Mouse (Mus musculus): ENCODE measurements around the gene Sarnp. TPM values are rescaled to one million over a fixed set of nuclear protein-coding genes. Genes with fewer than 3 reads are reported as not detected.
A peak's percentile ranks its signal among the peaks of the same experiment; 100 is the strongest.

The Sarnp gene
- polyA plus RNA-seq, 3 experiments from 2014 or later: 195 to 238 (median 227) TPM

DNA sequence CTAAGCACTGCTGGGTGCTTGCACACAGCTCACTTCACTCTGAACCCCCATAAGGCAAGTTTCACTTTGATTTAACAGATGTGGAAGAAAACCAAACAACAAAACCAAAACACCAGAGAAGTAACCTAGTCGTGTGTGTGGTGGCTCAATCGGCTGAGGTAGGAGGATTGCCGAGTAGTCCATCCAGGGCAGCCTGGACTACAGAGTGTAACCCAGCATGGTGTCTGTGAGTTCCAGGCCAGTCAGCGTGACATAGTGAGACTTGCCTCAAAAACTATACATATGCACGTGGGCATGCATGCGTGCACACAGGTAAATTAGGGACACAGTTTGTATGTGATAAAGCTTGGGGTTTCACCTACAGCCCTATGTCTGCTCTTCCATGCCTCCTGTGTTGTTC is 100.3 kb downstream of the Sarnp start:
- ATAC-seq: no peak

DNA sequence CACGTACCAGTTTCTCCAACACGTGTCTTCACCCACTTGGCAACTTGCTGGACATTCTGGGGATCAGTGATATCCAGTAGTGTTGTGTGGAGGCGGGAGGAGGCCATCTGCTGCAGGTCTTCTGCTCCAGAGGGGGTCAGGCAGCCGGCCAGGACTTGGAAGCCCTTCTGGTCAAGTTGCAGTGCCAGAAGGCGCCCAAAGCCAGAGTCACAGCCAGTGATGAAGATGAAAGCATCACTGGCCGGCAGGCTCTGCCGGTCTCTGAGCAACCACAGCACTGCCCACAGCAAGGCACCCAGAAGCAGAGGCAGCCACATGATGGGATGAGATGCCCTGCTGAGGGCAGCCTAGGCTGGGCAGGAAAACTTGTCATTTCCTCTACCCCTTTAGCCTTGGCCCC is 101.1 kb downstream of the Sarnp start:
- no peak for ATAC-seq

DNA sequence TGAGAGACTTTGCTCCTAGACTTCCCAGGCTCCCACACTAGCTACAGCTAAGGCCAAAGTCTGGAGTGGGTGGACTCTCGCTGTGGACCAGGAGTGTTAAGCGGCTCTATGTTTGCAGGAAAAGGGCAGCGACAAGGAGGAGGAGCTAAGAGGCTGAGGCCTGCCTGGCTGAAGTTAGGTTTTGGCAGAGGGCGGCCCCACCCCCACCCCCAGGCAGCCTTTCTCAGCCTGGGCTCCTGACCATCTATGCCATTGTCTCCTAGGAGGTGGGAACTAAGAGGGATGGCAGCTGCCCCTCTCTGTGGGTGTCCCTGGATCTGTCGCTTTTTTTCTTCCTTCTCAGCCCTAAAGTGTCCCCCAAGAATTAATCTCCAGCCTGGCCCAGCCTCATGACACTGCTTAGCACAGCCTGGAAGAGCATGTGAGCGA is 102.1 kb downstream of the Sarnp start:
- ATAC-seq: no peak

DNA sequence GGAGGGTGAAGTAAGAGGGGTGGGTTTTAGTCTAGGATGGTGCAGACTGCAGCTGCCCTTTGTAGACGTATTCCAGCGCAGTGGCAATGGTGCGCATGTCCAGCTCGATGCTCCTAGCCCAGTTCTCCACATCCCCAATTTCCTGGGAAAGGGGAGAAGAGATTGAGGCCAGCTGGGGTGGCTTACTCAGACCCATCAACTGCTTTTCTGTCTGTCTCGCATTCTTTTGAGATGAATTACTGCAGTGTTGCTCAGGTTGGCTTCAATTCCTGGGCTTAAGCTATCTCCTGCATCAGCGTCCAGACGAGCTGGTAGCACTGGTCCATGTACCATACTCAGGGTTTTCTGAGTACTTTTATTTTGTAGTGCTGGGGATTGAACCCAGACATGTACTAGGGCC is 102.8 kb downstream of the Sarnp start:
- no peak for ATAC-seq

DNA sequence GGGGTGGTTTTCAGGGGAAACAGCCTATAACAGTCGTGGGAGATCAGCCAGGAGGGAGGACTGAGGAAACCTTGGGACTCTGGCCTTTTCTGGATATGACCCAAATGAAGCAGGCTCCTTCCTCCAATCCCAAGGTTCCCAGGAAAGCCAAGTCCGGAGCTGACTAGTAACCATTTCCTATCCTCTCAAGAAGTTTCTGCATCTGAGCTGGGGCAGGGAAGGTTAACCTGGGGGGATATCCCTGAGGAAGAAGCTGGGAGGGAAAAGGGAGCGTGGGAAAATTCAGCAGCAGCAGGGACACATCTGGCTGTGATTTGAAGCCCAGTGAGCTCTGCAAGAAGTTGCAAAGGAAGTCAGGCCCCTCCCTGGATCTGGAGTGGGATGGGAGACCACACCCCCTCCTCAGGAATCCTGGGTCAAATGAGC is 103.6 kb downstream of the Sarnp start:
- no peak for ATAC-seq

DNA sequence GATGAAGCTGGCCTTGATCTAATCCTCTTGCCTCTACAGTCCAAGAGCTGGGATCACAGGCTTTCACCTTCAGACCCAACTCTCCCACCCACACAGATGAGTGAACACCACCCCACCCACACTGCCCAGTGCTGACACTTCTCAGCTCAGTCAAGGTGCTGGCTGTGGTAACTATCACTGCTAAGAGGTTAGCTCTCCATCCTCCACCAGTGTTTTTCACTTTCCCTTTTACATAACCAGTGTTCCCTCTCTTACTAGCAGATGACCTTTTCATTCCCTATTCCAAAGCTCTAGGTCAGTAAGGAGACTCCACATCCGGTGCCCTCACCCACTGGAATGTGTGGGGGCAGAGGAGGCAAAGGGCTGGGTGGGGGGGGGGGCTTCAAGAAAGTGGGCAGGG is 104.1 kb downstream of the Sarnp start:
- ATAC-seq: no peak

DNA sequence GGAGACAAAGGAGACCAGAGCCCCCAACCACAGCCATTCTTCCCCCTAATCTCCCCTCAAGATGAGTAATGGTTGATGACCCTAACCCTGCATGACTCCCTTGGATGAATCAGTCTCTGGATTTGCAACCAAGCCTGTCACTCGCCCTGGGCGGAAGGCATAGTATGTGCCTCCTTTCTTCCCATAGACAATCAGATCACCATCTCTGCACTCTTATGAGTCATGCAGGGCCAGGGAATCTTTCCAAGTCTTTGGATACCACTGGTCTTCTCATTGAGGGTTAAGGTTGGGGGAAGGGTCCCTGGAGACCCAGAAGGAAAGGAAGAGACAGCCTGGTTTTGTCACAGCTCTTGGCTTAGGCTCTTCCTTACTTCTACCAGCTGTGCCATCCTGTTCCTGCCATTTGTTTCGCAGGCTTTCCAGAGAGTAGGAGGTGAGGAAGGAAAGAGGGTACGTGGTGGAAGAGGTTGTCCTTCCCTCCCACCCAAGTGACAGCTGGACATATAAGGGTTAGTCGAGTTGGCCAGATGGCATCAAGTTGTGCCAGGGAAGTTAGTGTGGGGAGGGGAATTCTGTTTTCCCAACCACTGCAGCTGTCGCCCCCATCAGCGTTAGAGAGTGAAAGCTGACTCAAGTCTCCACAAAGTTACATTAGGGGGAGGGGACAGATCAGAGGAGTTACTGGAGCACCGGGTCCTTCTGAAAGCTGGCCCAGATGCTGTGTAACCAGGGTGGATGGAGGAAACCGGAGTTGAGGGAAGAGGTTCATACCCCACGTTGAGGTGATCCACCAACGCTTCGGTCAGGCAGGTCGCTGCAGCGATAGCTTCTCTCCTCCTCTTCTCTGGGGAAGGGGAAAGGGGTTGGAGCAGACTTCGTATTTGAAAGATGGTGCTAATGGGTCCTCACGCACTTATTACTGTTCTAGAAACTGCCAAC is 105.0 kb downstream of the Sarnp start:
- ATAC-seq: no peak

DNA sequence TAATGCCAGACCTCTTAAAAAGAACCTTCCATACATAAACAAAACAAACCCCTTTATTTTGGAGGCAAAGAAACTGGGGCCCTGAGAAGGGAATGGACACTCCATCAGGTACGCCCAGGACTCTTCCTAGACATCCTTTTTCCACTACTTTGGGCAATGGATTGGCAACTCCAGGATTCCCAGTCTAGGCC is 105.6 kb downstream of the Sarnp start, which contains the start of gene Rdh5:
Gene Rdh5 (minus strand): TSS at position 67 of the 191 bp plus-strand sequence.
- ATAC-seq: no peak

DNA sequence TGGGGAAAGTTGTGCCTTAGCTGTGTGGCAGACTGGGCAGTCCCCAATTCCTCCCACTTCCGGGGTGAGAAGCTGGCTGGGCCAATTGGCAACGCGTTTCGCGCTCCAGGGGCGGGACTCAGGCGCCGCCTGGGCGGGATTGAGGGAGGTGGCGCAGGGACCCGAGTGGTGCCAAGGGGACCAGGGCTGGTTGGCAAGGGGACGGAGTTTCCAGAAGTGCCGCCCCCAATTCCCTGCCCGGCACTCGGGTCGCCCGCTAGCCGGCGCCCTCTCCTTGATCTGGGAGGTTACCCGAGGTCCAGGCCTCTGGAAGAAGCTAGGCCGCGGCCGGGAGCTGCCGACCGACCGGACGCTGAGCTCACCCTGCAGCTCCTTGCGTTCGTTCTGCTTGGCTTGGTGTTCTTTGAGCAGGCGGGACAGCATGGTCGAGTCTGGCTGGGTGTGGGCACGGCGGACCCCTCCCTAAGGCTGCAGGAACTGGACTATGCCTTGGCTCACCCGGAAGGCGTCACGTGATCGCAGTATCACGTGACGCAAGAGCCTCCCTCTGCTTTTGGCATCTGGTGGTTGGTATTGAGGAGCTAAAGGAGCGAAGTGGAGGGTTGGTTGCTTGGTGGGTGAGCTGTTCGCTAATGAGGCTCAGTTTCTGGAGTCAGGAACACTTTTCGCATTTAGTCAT is 106.0 kb downstream of the Sarnp start:
- ATAC-seq: peak; percentile 98

DNA sequence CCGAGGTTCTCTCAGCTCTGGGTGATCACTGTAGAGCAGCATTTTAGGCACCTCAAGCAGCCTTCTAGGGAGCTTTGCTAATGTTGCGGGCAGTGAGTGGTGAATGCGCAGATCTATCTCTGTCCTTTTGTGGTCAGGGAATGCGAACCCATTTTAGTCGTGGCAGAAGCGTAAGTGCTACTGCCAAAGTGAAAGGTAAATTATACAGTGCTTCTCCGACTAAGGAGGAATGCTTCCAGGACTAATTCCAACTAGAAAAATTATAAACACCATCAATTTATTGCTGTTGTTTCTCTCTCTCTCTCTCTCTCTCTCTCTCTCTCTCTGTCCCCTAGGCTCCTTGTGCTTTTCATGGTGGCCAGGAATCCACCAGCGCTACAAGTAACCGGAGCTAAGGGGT is 106.8 kb downstream of the Sarnp start, which contains the start of gene Bloc1s1:
Gene Bloc1s1 (minus strand): TSS at position 101 of the 400 bp plus-strand sequence.
- no peak for ATAC-seq

Other genes starting within 250 kb of the Sarnp start
- 1 to 10 TPM; 2.6 to 9.3 (median 3.9) TPM for gene Erbb3, start 227.7 kb upstream of the Sarnp start, polyA plus RNA-seq (2017; shearing (Covaris generic))
- 1,000 to 10,000 TPM; 1,205 to 1,760 (median 1,564) TPM for gene Rps26, start 190.6 kb upstream of the Sarnp start, polyA plus RNA-seq (2017; shearing (Covaris generic))
- gene Ikzf4, start 171.3 kb upstream of the Sarnp start, polyA plus RNA-seq (2017; shearing (Covaris generic)): 100 to 1,000 TPM in 2 of 3 experiments, 10 to 100 TPM in 1; 76.5 to 154 (median 110) TPM
- 10 to 100 TPM; 17.0 to 29.7 (median 24.3) TPM for gene Suox, start 143.3 kb upstream of the Sarnp start, polyA plus RNA-seq (2017; shearing (Covaris generic))
- gene Rab5b, start 121.1 kb upstream of the Sarnp start, polyA plus RNA-seq (2017; shearing (Covaris generic)): 10 to 100 TPM; 44.3 to 69.5 (median 63.9) TPM
- gene Pmel, start 113.1 kb upstream of the Sarnp start, polyA plus RNA-seq (2017; shearing (Covaris generic)): 1 to 10 TPM; 4.2 to 5.4 (median 4.3) TPM
- 10 to 100 TPM; 16.8 to 38.3 (median 19.9) TPM for gene Cdk2, start 112.3 kb upstream of the Sarnp start, polyA plus RNA-seq (2017; shearing (Covaris generic))
- gene Dgka, start 72.5 kb upstream of the Sarnp start, polyA plus RNA-seq (2017; shearing (Covaris generic)): 100 to 1,000 TPM; 184 to 337 (median 319) TPM
- 10 to 100 TPM; 64.5 to 69.6 (median 66.4) TPM for gene Pym1, start 69.4 kb upstream of the Sarnp start, polyA plus RNA-seq (2017; shearing (Covaris generic))
- gene Mmp19, start 26.4 kb upstream of the Sarnp start, polyA plus RNA-seq (2017; shearing (Covaris generic)): under 1 TPM; 0.21 to 0.68 (median 0.22) TPM
- 10 to 100 TPM; 74.6 to 77.3 (median 75.8) TPM for gene Dnajc14, start 13.3 kb upstream of the Sarnp start, polyA plus RNA-seq (2017; shearing (Covaris generic))
- gene Tmem198b, start 13.0 kb upstream of the Sarnp start, polyA plus RNA-seq (2017; shearing (Covaris generic)): 1 to 10 TPM; 3.9 to 5.3 (median 5.3) TPM
- gene Ormdl2, start 4.3 kb downstream of the Sarnp start, polyA plus RNA-seq (2017; shearing (Covaris generic)): 10 to 100 TPM; 65.5 to 78.4 (median 71.5) TPM
- 1 to 10 TPM; 6.0 to 7.7 (median 7.3) TPM for gene Gdf11, start 74.4 kb downstream of the Sarnp start, polyA plus RNA-seq (2017; shearing (Covaris generic))
- gene Cd63, start 83.7 kb downstream of the Sarnp start, polyA plus RNA-seq (2017; shearing (Covaris generic)): 1 to 10 TPM in 1 of 3 experiments, under 1 TPM in 1, not detected in 1; 0.58 to 2.0 TPM
- 10 to 100 TPM in 2 of 3 experiments, 1 to 10 TPM in 1; 5.1 to 12.9 (median 11.9) TPM for gene Rdh5, start 105.6 kb downstream of the Sarnp start, polyA plus RNA-seq (2017; shearing (Covaris generic))
- gene Bloc1s1, start 106.7 kb downstream of the Sarnp start, polyA plus RNA-seq (2017; shearing (Covaris generic)): 100 to 1,000 TPM; 196 to 255 (median 212) TPM
- gene Itga7, start 116.5 kb downstream of the Sarnp start, polyA plus RNA-seq (2017; shearing (Covaris generic)): 1 to 10 TPM; 3.6 to 5.1 (median 4.8) TPM
- gene Mettl7b, start 143.7 kb downstream of the Sarnp start, polyA plus RNA-seq (2017; shearing (Covaris generic)): not detected
- gene Olfr9, start 172.1 kb downstream of the Sarnp start, polyA plus RNA-seq (2017; shearing (Covaris generic)): not detected
- gene Olfr763, start 193.5 kb downstream of the Sarnp start, polyA plus RNA-seq (2017; shearing (Covaris generic)): not detected
- gene Olfr764-ps1, start 222.6 kb downstream of the Sarnp start, polyA plus RNA-seq (2017; shearing (Covaris generic)): not detected
- gene Olfr765, start 232.7 kb downstream of the Sarnp start, polyA plus RNA-seq (2017; shearing (Covaris generic)): not detected